Mouse (Mus musculus): ENCODE measurements around the gene Gtpbp4.
"Not testable (repeated sequence)": the region's sequence is repeated elsewhere in the genome, so short reads cannot be mapped to it uniquely, and the experiment has no call there.

Gene Gtpbp4

GRCm38 (mm10) chr13:8972369-8972768 lies 23.5 kb downstream of the Gtpbp4 start:
- no peak for DNase-seq (ENCODE audit: low spot score)

DNA sequence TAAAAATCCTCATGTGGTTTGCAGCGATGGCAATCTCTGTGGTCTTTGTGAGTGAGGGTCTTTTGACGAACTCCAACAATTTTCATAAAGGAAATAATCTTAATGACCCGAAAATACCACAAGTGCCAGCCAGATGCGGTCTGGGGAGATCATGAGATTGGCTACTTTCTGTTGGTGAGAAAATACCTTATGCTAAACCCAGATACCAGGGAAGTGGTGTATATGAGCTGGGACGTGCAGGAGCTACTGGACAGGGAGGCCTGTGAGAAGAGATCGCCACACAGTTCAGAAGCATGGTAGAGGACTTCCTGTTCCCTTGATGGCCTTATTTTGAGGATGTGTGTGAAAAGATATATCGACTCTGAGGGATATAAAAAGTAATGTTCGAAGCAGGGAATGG lies 28.1 kb downstream of the Gtpbp4 start:
- DNase-seq (ENCODE audit: low spot score): no peak

DNA sequence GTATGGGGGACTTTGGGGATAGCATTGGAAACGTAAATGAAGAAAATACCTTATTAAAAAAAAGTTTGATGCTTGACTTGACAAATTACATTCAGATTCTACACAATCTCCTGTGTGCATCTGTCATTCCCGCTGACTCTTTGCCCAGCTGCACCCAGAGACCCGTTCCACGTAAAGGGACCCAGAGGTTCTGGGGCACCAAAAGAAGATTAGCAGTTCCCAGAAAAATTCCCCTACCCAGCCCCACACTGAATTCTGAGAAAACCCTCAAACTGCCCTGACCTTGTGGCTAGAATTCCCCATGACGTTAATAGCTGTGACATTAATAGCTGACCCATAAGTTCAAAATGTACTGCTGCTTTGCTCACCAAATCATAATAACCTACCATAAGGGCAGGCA lies 30.7 kb downstream of the Gtpbp4 start:
- no peak for DNase-seq (ENCODE audit: low spot score)

DNA sequence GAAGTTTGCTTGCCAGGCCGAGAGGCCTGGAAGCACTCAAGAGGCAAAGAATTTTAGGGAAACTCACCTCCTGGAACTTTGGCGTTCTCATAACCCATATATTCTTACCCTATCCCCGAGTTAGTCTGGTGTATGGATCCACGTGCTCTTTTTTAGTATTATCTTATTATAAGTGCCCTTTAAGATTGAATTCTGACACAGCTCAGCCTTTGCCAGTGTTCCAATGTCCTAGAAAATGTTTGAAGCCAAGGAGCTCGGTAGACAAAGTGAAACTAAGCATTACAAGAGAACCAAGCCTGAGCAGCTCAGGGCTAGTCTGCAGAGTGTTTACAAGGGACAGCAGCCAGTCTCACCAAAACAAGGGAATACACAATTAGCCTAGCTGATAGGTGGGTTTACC lies 33.6 kb downstream of the Gtpbp4 start:
- not testable (repeated sequence) for DNase-seq (ENCODE audit: low spot score)

GRCm38 (mm10) chr13:8961128-8961888 lies 34.6 kb downstream of the Gtpbp4 start:
- DNase-seq (ENCODE audit: low spot score): not testable (repeated sequence)

DNA sequence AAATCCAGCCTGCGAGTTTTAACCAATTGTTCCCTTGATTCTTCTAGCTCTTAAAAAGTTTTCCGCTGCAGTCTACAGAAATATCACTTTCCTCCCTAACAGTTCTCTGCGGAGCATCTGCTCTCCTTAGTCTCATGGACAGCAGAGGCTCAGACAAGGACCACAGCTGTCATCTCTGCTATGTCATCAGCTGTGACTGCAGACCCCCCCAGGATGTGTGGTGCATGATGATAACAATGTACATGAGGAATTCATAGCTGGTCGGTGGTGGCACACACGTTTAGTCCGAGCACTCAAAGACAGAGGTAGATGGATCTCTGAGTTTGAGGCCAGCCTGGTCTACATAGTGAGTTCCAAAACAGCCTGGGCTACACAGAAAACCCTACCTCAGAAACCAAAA lies 36.3 kb downstream of the Gtpbp4 start:
- not testable (repeated sequence) for DNase-seq (ENCODE audit: low spot score)

GRCm38 (mm10) chr13:8959058-8959457 lies 36.8 kb downstream of the Gtpbp4 start:
- not testable (repeated sequence) for DNase-seq (ENCODE audit: low spot score)

DNA sequence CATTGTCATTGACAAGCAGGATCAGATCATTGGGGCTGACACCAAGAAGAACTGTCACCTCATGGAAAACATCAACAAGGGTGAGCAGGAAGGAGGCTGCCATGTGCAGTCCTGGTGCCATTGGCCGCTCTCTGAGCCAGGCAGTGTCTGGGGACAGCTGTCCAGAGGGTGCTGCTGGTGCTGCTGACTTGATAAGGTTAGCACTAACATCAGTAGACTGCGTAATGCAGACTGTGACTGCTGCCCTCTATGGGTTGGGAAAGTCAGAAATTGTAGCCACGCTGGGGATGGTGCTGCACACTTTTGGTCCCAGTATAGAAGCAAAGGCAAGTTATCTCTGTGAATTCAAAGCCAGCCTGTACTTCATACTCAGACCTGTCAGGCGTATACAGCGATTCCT lies 39.0 kb downstream of the Gtpbp4 start:
- DNase-seq (ENCODE audit: low spot score): not testable (repeated sequence)

- DNase-seq (ENCODE audit: low spot score): not testable (repeated sequence)
Measured at GRCm38 (mm10) chr13:8955127-8955526, 40.8 kb downstream of the Gtpbp4 start.

DNA sequence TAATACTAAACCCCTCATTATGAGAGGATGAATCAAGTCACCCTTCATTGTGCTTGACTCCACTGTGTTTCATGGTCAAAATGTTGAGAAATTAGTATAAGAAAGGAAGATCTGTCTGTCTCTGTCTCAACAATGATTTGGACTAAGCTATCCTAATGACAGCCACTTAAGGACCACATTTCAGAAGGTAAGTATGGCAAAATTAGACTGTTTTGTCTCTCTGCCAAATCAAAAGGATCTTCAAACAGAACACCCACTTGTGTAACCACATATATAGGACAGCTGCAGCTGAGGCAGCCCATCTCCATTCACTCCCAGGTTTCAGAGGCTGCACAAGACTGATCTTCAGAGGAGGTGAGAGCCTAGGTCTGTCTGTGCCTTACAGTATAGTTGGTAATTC lies 43.3 kb downstream of the Gtpbp4 start, which contains the start of gene Idi2:
Gene Idi2 (plus strand): TSS at position 301 of the 400 bp plus-strand sequence.
- not testable (repeated sequence) for DNase-seq (ENCODE audit: low spot score)

DNA sequence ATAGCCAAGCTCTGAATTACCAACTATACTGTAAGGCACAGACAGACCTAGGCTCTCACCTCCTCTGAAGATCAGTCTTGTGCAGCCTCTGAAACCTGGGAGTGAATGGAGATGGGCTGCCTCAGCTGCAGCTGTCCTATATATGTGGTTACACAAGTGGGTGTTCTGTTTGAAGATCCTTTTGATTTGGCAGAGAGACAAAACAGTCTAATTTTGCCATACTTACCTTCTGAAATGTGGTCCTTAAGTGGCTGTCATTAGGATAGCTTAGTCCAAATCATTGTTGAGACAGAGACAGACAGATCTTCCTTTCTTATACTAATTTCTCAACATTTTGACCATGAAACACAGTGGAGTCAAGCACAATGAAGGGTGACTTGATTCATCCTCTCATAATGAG lies 47.8 kb downstream of the Gtpbp4 start, which contains the start of gene Gm9745:
Gene Gm9745 (minus strand): TSS at position 101 of the 400 bp plus-strand sequence.
- DNase-seq (ENCODE audit: low spot score): not testable (repeated sequence)

- not testable (repeated sequence) for DNase-seq (ENCODE audit: low spot score)
Measured at GRCm38 (mm10) chr13:8943828-8944227, 52.1 kb downstream of the Gtpbp4 start.

- not testable (repeated sequence) for DNase-seq (ENCODE audit: low spot score)
Measured at GRCm38 (mm10) chr13:8941701-8942100, 54.2 kb downstream of the Gtpbp4 start.

DNA sequence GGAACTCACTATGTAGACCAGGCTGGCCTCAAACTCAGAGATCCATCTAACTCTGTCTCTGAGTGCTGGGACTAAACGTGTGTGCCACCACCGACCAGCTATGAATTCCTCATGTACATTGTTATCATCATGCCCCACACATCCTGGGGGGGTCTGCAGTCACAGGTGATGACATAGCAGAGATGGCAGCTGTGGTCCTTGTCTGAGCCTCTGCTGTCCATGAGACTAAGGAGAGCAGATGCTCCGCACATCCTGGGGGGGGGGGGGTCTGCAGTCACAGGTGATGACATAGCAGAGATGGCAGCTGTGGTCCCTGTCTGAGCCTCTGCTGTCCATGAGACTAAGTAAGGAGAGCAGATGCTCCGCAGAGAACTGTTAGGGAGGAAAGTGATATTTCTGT lies 54.8 kb downstream of the Gtpbp4 start:
- not testable (repeated sequence) for DNase-seq (ENCODE audit: low spot score)

GRCm38 (mm10) chr13:8937611-8938140 lies 58.2 kb downstream of the Gtpbp4 start:
- DNase-seq (ENCODE audit: low spot score): not testable (repeated sequence)

- no peak for DNase-seq (ENCODE audit: low spot score)
Measured at GRCm38 (mm10) chr13:8933499-8933898, 62.4 kb downstream of the Gtpbp4 start.

Data from ovary, adult 18-20 months (tissue).